In genomic region chr7:132880276-132880675, GRCm38 (mm10) we compare ENCODE assay signal across 25 mouse cellular contexts.
"Had no signal": no experiment of that assay in that cellular context is flagged by ENCODE, and none has a peak within 500 bp of the region (broad histone marks: within the 10 kb centered on the region; RNA-seq: fewer than 3 reads in every experiment).

No protein-coding gene starts in this region.

- H3K4me3 ChIP-seq: embryonic facial prominence, embryonic 10.5 days; embryonic facial prominence, embryonic 12.5 days; embryonic facial prominence, embryonic 13.5 days; embryonic facial prominence, embryonic 15.5 days; erythroblast, embryonic 14.5 days; forebrain, embryonic 10.5 days; forebrain, embryonic 12.5 days; forebrain, embryonic 13.5 days; forebrain, embryonic 15.5 days; gastrocnemius, adult 2 months; heart, adult 2 months had no signal

- DNase-seq: cerebellum, adult 9-10 months; cerebellum, adult 9-11 months; cerebellum, postnatal 10 days; cerebellum, postnatal 14 days; cerebellum, postnatal 25 days; cerebellum, postnatal 36 days; embryo, embryonic 11 days; forebrain, postnatal 0 days; gastrocnemius, adult 2 months; gastrocnemius, postnatal 10 days; gastrocnemius, postnatal 14 days; gastrocnemius, postnatal 25 days; gastrocnemius, postnatal 36 days; heart, adult 11 months; heart, adult 18-20 months; heart, adult 2 months had no signal

- H3K4me1 ChIP-seq: embryonic facial prominence, embryonic 10.5 days; embryonic facial prominence, embryonic 12.5 days; embryonic facial prominence, embryonic 13.5 days; embryonic facial prominence, embryonic 15.5 days; forebrain, embryonic 10.5 days; forebrain, embryonic 12.5 days; forebrain, embryonic 13.5 days; forebrain, embryonic 15.5 days had no signal

- H3K9me3 ChIP-seq: embryonic facial prominence, embryonic 10.5 days; embryonic facial prominence, embryonic 12.5 days; embryonic facial prominence, embryonic 13.5 days; embryonic facial prominence, embryonic 15.5 days; forebrain, embryonic 10.5 days; forebrain, embryonic 12.5 days; forebrain, embryonic 13.5 days; forebrain, embryonic 15.5 days had no signal

- H3K27me3 ChIP-seq: embryonic facial prominence, embryonic 12.5 days; embryonic facial prominence, embryonic 13.5 days; embryonic facial prominence, embryonic 15.5 days; forebrain, embryonic 12.5 days; forebrain, embryonic 13.5 days; forebrain, embryonic 15.5 days had no signal

- H3K9ac ChIP-seq: embryonic facial prominence, embryonic 12.5 days; embryonic facial prominence, embryonic 13.5 days; embryonic facial prominence, embryonic 15.5 days; forebrain, embryonic 12.5 days; forebrain, embryonic 13.5 days; forebrain, embryonic 15.5 days; forebrain, postnatal 0 days had no signal

- H3K27ac ChIP-seq: embryonic facial prominence, embryonic 10.5 days; embryonic facial prominence, embryonic 12.5 days; embryonic facial prominence, embryonic 13.5 days; embryonic facial prominence, embryonic 15.5 days; forebrain, embryonic 10.5 days; forebrain, embryonic 12.5 days; forebrain, embryonic 13.5 days; forebrain, embryonic 15.5 days; gastrocnemius, adult 2 months; heart, adult 2 months had no signal
